Mouse (Mus musculus): ENCODE measurements around the gene Prr18. TPM values are rescaled to one million over a fixed set of nuclear protein-coding genes. Genes with fewer than 3 reads are reported as not detected.

The Prr18 gene
- total RNA-seq, 2 experiments from 2014 or later, result 14.0 to 17.9 TPM

- DNase-seq (ENCODE audit: low spot score in 2 of 2), result peak; percentile 47 to 61
Observed at GRCm38 (mm10) chr17:8340407-8341359, 3.4 kb downstream of the Prr18 start.

GRCm38 (mm10) chr17:8341360-8341963 lies 4.2 kb downstream of the Prr18 start:
- no peak for DNase-seq (ENCODE audit: low spot score in 2 of 2)

DNA sequence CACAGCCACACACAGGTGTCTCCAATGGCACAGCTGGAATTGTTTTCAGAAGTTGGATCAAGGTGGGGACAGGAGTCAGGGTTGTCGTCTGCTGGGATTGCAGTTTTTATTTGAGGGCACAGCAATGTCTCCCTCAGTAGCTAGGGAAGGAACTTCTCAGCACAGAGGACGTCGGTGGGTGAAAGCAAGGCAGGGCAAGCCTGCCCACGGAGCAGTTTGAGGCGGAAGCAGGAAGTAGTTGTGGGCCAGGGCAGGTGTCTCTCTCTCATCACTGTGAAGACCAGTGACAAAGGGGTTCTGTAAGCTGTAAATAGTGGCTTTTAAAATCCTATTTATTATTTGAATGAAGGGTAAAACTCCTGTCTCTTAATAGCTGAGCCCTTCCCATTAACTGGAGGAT lies 5.4 kb downstream of the Prr18 start:
- no peak for DNase-seq (ENCODE audit: low spot score in 2 of 2)

DNA sequence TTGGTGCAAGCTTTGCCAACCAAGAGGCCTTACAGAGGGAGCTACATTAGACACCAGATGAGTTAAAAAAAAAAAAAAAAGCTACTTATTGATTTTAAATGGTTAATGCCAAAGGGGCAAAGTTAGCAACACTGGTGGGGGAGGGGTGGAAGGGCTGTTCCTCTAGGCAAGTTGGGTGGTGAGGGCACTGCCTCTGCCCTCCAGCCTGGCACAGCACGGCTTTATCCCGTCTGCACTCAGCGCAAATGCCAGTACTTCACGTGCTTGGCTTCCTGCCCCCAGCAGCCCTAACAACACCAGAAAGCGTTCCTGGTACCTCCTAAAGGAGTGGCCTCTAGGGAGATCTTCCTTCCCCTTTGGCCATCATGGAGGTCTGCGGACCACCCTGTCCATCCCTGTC lies 6.2 kb downstream of the Prr18 start:
- peak in 1 of 2 experiments; percentile 23 for DNase-seq (ENCODE audit: low spot score in 2 of 2)

GRCm38 (mm10) chr17:8347765-8348285 lies 10.6 kb downstream of the Prr18 start:
- DNase-seq (ENCODE audit: low spot score in 2 of 2), result no peak

GRCm38 (mm10) chr17:8348941-8349340 lies 11.7 kb downstream of the Prr18 start:
- DNase-seq (ENCODE audit: low spot score in 2 of 2), result no peak

- peak in 1 of 2 experiments; percentile 28 for DNase-seq (ENCODE audit: low spot score in 2 of 2)
Observed at GRCm38 (mm10) chr17:8351088-8351487, 13.8 kb downstream of the Prr18 start.

DNA sequence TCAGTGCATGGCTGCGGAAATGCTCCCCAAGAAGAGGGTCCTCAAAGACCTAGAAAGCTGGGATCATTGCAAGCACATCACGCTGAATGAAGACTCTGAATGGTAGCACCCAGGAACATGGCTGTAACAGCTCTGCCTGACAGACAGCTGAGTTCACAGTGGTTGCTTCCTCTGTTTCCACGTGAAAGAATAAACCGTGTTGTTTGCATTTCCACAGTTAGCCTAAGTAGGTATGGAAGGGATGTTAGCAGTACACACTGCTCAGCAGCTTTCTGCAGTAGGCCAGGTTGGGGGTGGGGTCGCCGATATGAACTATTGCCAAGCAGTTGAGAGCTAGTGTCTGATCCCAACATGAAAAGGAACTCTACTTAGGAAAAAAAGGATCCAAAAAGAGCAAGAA lies 18.4 kb downstream of the Prr18 start, which contains the start of gene T2:
T2 (plus strand) TSS at position 301 of the 400 bp plus-strand sequence.
- no peak for DNase-seq (ENCODE audit: low spot score in 2 of 2)

DNA sequence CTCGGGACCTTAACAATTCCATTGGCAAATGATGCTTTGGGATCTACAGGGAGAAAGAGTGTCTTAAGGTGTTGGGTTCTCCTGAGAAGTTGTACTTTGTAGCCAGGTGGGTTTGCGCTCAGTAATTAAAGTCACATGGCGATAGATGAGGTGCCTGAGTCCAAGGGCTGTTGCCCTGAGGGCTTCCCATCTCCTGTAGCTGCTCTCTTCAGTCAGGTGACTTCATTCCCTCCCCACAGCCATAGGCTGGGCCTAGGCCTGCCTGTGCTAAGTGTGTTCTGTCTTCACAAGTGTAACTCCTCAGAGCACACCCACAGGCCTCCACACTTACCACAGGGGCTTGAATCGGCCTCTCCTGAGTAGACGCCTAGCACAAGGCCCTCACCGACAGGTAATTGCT lies 20.2 kb downstream of the Prr18 start:
- no peak for DNase-seq (ENCODE audit: low spot score in 2 of 2)

- no peak for DNase-seq (ENCODE audit: low spot score in 2 of 2)
Observed at GRCm38 (mm10) chr17:8360876-8361275, 23.6 kb downstream of the Prr18 start.

GRCm38 (mm10) chr17:8361281-8362103 lies 24.2 kb downstream of the Prr18 start:
- no peak for DNase-seq (ENCODE audit: low spot score in 2 of 2)

- peak; percentile 46 to 50 for DNase-seq (ENCODE audit: low spot score in 2 of 2)
Observed at GRCm38 (mm10) chr17:8367514-8368480, 30.5 kb downstream of the Prr18 start.

GRCm38 (mm10) chr17:8368570-8368969 lies 31.3 kb downstream of the Prr18 start:
- peak; percentile 46 to 60 for DNase-seq (ENCODE audit: low spot score in 2 of 2)

DNA sequence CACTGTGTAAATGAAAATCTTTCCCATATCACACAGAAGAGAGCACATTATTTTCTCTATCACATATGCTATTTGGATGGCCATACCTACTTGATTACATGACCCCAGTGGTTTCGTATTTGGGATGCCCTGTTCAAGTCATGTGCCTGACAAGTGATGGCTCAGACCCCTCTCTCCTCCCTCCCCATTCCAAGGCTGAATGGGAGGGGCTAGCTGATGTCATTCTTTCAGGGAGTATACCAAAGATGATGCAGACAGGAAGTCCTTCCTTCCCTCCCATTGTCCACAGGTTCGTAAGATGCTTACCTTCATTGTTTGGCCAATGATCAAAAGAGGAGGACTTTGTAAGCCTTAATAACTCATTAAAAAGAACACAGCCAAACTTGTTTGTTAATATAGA lies 31.9 kb downstream of the Prr18 start:
- no peak for DNase-seq (ENCODE audit: low spot score in 2 of 2)

DNA sequence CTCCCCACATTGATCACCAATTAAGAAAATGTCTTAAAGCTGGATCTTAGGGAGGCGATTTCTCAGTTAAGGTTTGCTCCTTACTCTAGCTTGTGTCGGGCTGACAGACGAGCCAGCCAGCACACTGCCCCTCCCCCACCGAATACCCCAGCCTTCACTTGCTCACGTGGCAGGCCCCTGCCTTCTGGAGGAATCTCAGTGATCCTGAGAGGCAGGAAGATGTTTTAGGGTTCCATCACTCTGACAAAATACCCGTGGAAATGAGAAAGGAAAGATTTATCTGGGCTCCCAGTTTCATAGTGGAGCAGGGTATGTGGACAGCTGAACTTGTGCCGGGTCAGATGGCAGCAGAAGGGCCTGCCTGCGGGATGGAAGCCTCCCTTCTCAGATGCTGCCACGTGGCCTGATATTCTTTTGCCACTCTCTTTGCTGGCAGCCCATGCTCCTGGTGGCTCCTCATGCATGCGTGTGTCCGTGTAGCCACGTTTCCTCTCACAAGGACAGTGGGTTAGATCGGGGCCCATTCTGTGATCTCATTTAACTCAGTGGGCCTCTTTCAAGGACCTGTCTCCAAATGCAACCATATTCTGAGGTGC lies 33.5 kb downstream of the Prr18 start:
- DNase-seq (ENCODE audit: low spot score in 2 of 2), result no peak

DNA sequence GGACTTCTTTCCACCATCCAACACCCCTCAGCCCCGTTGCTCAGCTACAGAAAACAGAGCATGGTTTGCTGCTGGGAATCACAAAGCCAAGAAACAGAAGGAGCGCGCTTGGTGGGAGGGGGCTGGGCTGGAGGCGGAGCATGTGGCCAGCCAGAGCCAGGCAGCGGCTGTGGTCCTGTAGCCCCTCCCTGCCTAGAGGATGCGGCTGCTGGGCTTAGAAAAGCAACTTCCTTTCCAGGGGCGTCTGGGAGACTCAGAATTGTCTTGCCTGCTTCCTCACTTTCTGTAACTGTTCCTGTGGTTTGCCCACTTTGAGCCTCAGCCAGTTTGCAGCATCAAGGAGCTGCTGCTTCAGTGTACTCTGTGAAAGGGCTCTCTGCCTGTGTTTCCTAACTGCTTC lies 34.6 kb downstream of the Prr18 start:
- peak; percentile 60 to 80 for DNase-seq (ENCODE audit: low spot score in 2 of 2)

- DNase-seq (ENCODE audit: low spot score in 2 of 2), result peak; percentile 82
Observed at GRCm38 (mm10) chr17:8372286-8373046, 35.2 kb downstream of the Prr18 start.

- no peak for DNase-seq (ENCODE audit: low spot score in 2 of 2)
Observed at GRCm38 (mm10) chr17:8377298-8377697, 40.0 kb downstream of the Prr18 start.

- no peak for DNase-seq (ENCODE audit: low spot score in 2 of 2)
Observed at GRCm38 (mm10) chr17:8385441-8385840, 48.2 kb downstream of the Prr18 start.
